Mouse (Mus musculus) cortical plate, adult 2 months (tissue): ENCODE data around the gene Galnt17.

Experiments
- CTCF ChIP-seq: fragments of 200-500 bp; IDR thresholded peaks from 2 replicates; pipeline ENCODE4 v1.5.1; 2011; ENCODE audit warnings: mild to moderate bottlenecking, control low read depth, low read length; ENCODE audit not compliant: insufficient read depth; ENCODE audit errors: extremely low read depth
- POLR2A ChIP-seq: fragments of 200-500 bp; IDR thresholded peaks from 2 replicates; pipeline ENCODE4 v1.6.1; 2011; ENCODE audit warnings: mild to moderate bottlenecking, low read length, control low read depth; ENCODE audit not compliant: insufficient read depth; ENCODE audit errors: extremely low read depth

- TF ChIP-seq CTCF = no peak
- TF ChIP-seq POLR2A = no peak
Observed at GRCm38 (mm10) chr5:131156323-131156722, 152.0 kb downstream of the Galnt17 start.
